Comparison of ENCODE assay signal across 24 mouse cellular contexts in genomic region chr2:18015581-18015980, GRCm38 (mm10). TPM values are rescaled to one million over a fixed set of nuclear protein-coding genes. Genes with fewer than 3 reads are reported as not detected.
"Had no signal": no experiment of that assay in that cellular context is flagged by ENCODE, and none has a peak within 500 bp of the region (broad histone marks: within the 10 kb centered on the region; RNA-seq: fewer than 3 reads in every experiment).

No protein-coding gene starts in this region.

- H3K27me3 ChIP-seq: lung, embryonic 15.5 days; megakaryocyte, embryonic 14.5 days; midbrain, embryonic 12.5 days; neural tube, embryonic 12.5 days; stomach, embryonic 15.5 days had no signal

- H3K27ac ChIP-seq: lung, embryonic 15.5 days; macrophage; midbrain, embryonic 12.5 days; neural tube, embryonic 12.5 days; stomach, embryonic 15.5 days; stomach, postnatal 0 days had no signal

- H3K36me3 ChIP-seq: lung, embryonic 15.5 days; midbrain, embryonic 12.5 days; neural tube, embryonic 12.5 days; stomach, embryonic 15.5 days had no signal

- H3K4me1 ChIP-seq: lung, embryonic 15.5 days; megakaryocyte, embryonic 14.5 days; midbrain, embryonic 12.5 days; neural tube, embryonic 12.5 days; stomach, embryonic 15.5 days had no signal

- H3K4me3 ChIP-seq: lung, embryonic 15.5 days; megakaryocyte, embryonic 14.5 days; midbrain, embryonic 12.5 days; neural tube, embryonic 12.5 days; stomach, embryonic 15.5 days had no signal

- DNase-seq: liver, postnatal 0 days; lung, adult 2 months; lung, postnatal 14 days; lung, postnatal 36 days; midbrain, embryonic 14.5 days; right cerebral cortex, postnatal 14 days; thymus, adult 2 months; thymus, postnatal 25 days; thymus, postnatal 4 days had no signal

RNA-seq across cellular contexts. Expression of gene H2al2a, which starts 18.8 kb away (rescaled TPM):
- total RNA-seq: megakaryocyte progenitor cell, adult 5-6 weeks; midbrain, postnatal 0 days; neutrophil, adult 5-6 weeks had no signal
- polyA plus RNA-seq: liver, postnatal 0 days; lung, adult 2 months; lung, embryonic 15.5 days; lung, postnatal 0 days; macrophage; midbrain, embryonic 12.5 days; midbrain, embryonic 14.5 days; midbrain, postnatal 0 days; neural tube, embryonic 12.5 days; neural tube, embryonic 14.5 days; spleen, adult 2 months; stomach, embryonic 15.5 days; stomach, postnatal 0 days; thymus, adult 2 months; urinary bladder, adult 2 months had no signal

RNA-seq across cellular contexts. Expression of gene A930004D18Rik, which starts 22.0 kb away (rescaled TPM):
- total RNA-seq: megakaryocyte progenitor cell, adult 5-6 weeks had no signal

RNA-seq across cellular contexts. Expression of gene Skida1, which starts 33.3 kb away (rescaled TPM):
- total RNA-seq: megakaryocyte progenitor cell, adult 5-6 weeks; monocyte, adult 5-6 weeks had no signal
- polyA plus RNA-seq: macrophage had no signal
